Mouse (Mus musculus): ENCODE results near the gene Wapl. TPM values are rescaled to one million over a fixed set of nuclear protein-coding genes. Genes with fewer than 3 reads are reported as not detected.

The Wapl gene
- 10 to 100 TPM; 45.7 to 48.3 TPM for total RNA-seq (2021)
- long read RNA-seq, experiment 1, full-length matches to known transcripts: 23 of 30 reads
- long read RNA-seq, experiment 1, partial matches to known transcripts: 5 of 30 reads
- long read RNA-seq, experiment 1, other reads (novel, unspliced or antisense): 2 of 30 reads
- long read RNA-seq, experiment 2, full-length matches to known transcripts: 11 of 19 reads
- long read RNA-seq, experiment 2, partial matches to known transcripts: 6 of 19 reads
- long read RNA-seq, experiment 2, other reads (novel, unspliced or antisense): 2 of 19 reads

GRCm38 (mm10) chr14:34673395-34674228 lies at the start of gene Wapl:
Gene Wapl, plus strand, starts transcription at chr14:34673928.
- DNase-seq: peak; percentile 96

- DNase-seq: no peak
These were observed 46.9 kb upstream of the Wapl start for GRCm38 (mm10) chr14:34626824-34627223.

GRCm38 (mm10) chr14:34632722-34633448 lies 40.8 kb upstream of the Wapl start:
- no peak for DNase-seq

GRCm38 (mm10) chr14:34635192-34635591 lies 38.5 kb upstream of the Wapl start:
- no peak for DNase-seq

GRCm38 (mm10) chr14:34635721-34636120 lies 38.0 kb upstream of the Wapl start:
- no peak for DNase-seq

GRCm38 (mm10) chr14:34644140-34644539 lies 29.6 kb upstream of the Wapl start:
- DNase-seq: no peak

- DNase-seq: no peak
These were observed 25.8 kb upstream of the Wapl start for GRCm38 (mm10) chr14:34647870-34648475.

- no peak for DNase-seq
These were observed 16.6 kb upstream of the Wapl start for GRCm38 (mm10) chr14:34657131-34657530.

- DNase-seq: no peak
These were observed 13.4 kb upstream of the Wapl start for GRCm38 (mm10) chr14:34660351-34660787.

GRCm38 (mm10) chr14:34660788-34661591 lies 12.7 kb upstream of the Wapl start:
- DNase-seq: no peak

GRCm38 (mm10) chr14:34661621-34662477 lies 11.9 kb upstream of the Wapl start:
- peak; percentile 34 for DNase-seq

GRCm38 (mm10) chr14:34662478-34662826 lies 11.3 kb upstream of the Wapl start:
- no peak for DNase-seq

- no peak for DNase-seq
These were observed 10.3 kb upstream of the Wapl start for GRCm38 (mm10) chr14:34663381-34663780.

- DNase-seq: no peak
These were observed 4.6 kb upstream of the Wapl start for GRCm38 (mm10) chr14:34669082-34669481.

- no peak for DNase-seq
These were observed 3.5 kb upstream of the Wapl start for GRCm38 (mm10) chr14:34670256-34670655.

- peak; percentile 56 for DNase-seq
These were observed 582 bp downstream of the Wapl start for GRCm38 (mm10) chr14:34674229-34674791.

GRCm38 (mm10) chr14:34674932-34675331 lies 1.2 kb downstream of the Wapl start:
- no peak for DNase-seq

GRCm38 (mm10) chr14:34675347-34675865 lies 1.7 kb downstream of the Wapl start:
- no peak for DNase-seq

- DNase-seq: no peak
These were observed 7.1 kb downstream of the Wapl start for GRCm38 (mm10) chr14:34680815-34681214.

- DNase-seq: no peak
These were observed 11.3 kb downstream of the Wapl start for GRCm38 (mm10) chr14:34684989-34685388.
